Mouse (Mus musculus) stomach, embryonic 16.5 days (tissue): ENCODE measurements at regions not wholly inside any gene's neighbourhood (a gene's known extent, or its start where the extent isn't known, plus 50 kb on each side); places are given as distances from the start of the nearest gene placed in this dataset.
"Not testable (repeated sequence)": the region's sequence is repeated elsewhere in the genome, so short reads cannot be mapped to it uniquely, and the experiment has no call there.

Source experiments
- ATAC-seq: fragments of 200-750 bp; cut with Nextera tagmentation; 2 replicates; pipeline ENCODE4 v1.8.0; 2017; ENCODE audit warnings: moderate number of reproducible peaks, moderate TSS enrichment; ENCODE audit not compliant: insufficient read depth, low FRiP score
- H3K27ac ChIP-seq: fragments of 300-500 bp; sonication (generic); 2 replicates; pipeline ENCODE4 v1.5.1; 2014; ENCODE audit warnings: low read length
- H3K27me3 ChIP-seq: fragments of 300-500 bp; sonication (generic); 2 replicates; pipeline ENCODE4 v1.6.1; 2014; ENCODE audit warnings: low read length, control low read depth, mixed read lengths; ENCODE audit not compliant: control insufficient read depth, insufficient read depth
- H3K36me3 ChIP-seq: fragments of 300-500 bp; sonication (generic); 2 replicates; pipeline ENCODE4 v1.6.1; 2014; ENCODE audit warnings: low read length; ENCODE audit not compliant: control insufficient read depth, insufficient read depth
- H3K4me1 ChIP-seq: fragments of 300-500 bp; sonication (generic); 2 replicates; pipeline ENCODE4 v1.6.1; 2014; ENCODE audit warnings: low read length, control low read depth, mixed read lengths; ENCODE audit not compliant: control insufficient read depth, insufficient read depth
- H3K4me2 ChIP-seq: fragments of 300-500 bp; sonication (generic); 2 replicates; pipeline ENCODE4 v1.6.1; 2014; ENCODE audit warnings: low read depth, low read length, mixed read lengths
- H3K4me3 ChIP-seq: fragments of 300-500 bp; sonication (generic); replicated peaks from 2 replicates; pipeline ENCODE4 v1.5.1; 2014; ENCODE audit warnings: mild to moderate bottlenecking, low read length
- H3K9ac ChIP-seq: fragments of 300-500 bp; sonication (generic); 2 replicates; pipeline ENCODE4 v1.6.1; 2014; ENCODE audit warnings: low read length
- H3K9me3 ChIP-seq: fragments of 300-500 bp; sonication (generic); replicated peaks from 2 replicates; pipeline ENCODE4 v1.6.1; 2016; ENCODE audit warnings: low read length, control low read depth; ENCODE audit not compliant: control insufficient read depth
- WGBS: fragments of 180-500 bp; shearing (Covaris S2); extraction: QIAGEN DNeasy Blood & Tissue Kit; methylation state at CpG from one replicate; pipeline ENCODE4 v1.1.7; 2014; 5-methylcytosine and 5-hydroxymethylcytosine counted together

- no peak overlapping the region for H3K4me3 ChIP-seq
- no peaks in the 10 kb centered on the region for H3K9me3 ChIP-seq
- 53% methylated on average over 2 of the region's 2 CpGs for WGBS
- H3K36me3 ChIP-seq = no peaks in the 10 kb centered on the region
- H3K9ac ChIP-seq = no peak overlapping the region
- no peak for ATAC-seq
- H3K4me1 ChIP-seq = no peaks in the 10 kb centered on the region
- H3K4me2 ChIP-seq = no peak overlapping the region
- H3K27ac ChIP-seq = no peak overlapping the region
- H3K27me3 ChIP-seq = no peaks in the 10 kb centered on the region
These were observed 943.7 kb upstream of the Prmt6 start for GRCm38 (mm10) chr3:111194541-111194940.

- no peak for ATAC-seq
- H3K36me3 ChIP-seq = no peaks in the 10 kb centered on the region
- H3K27ac ChIP-seq = no peak overlapping the region
- H3K4me2 ChIP-seq = no peak overlapping the region
- no peak overlapping the region for H3K4me3 ChIP-seq
- no peaks in the 10 kb centered on the region for H3K27me3 ChIP-seq
- no peaks in the 10 kb centered on the region; the same call in 1 of the 2 replicates for H3K9me3 ChIP-seq
- no peaks in the 10 kb centered on the region for H3K4me1 ChIP-seq
- no peak overlapping the region for H3K9ac ChIP-seq
- WGBS = 87% methylated on average over 3 of the region's 3 CpGs
These were observed 915.9 kb upstream of the Prmt6 start for GRCm38 (mm10) chr3:111166698-111167097.

- H3K9me3 ChIP-seq, H3K27ac ChIP-seq, H3K4me3 ChIP-seq, H3K9ac ChIP-seq, H3K27me3 ChIP-seq, H3K36me3 ChIP-seq, H3K4me1 ChIP-seq, H3K4me2 ChIP-seq, ATAC-seq: not testable (repeated sequence)
- WGBS = 83% methylated on average over 1 of the region's 1 CpGs
These were observed 890.4 kb upstream of the Prmt6 start for GRCm38 (mm10) chr3:111141196-111141595.

- H3K4me1 ChIP-seq = no peaks in the 10 kb centered on the region
- 91% methylated on average over 7 of the region's 7 CpGs for WGBS
- no peaks in the 10 kb centered on the region for H3K9me3 ChIP-seq
- no peaks in the 10 kb centered on the region for H3K36me3 ChIP-seq
- H3K27ac ChIP-seq = no peak overlapping the region
- no peak overlapping the region for H3K9ac ChIP-seq
- ATAC-seq = no peak
- no peak overlapping the region for H3K4me3 ChIP-seq
- no peak overlapping the region for H3K4me2 ChIP-seq
- no peaks in the 10 kb centered on the region for H3K27me3 ChIP-seq
These were observed 858.2 kb upstream of the Prmt6 start for GRCm38 (mm10) chr3:111108982-111109381.

GRCm38 (mm10) chr3:111102646-111103045 is 851.8 kb upstream of the Prmt6 start:
- Histone ChIP-seq H3K27ac (no peak overlapping the region), H3K27me3 (no peaks in the 10 kb centered on the region), H3K4me2 (no peak overlapping the region), H3K36me3 (no peaks in the 10 kb centered on the region), H3K9ac (no peak overlapping the region), H3K4me1 (no peaks in the 10 kb centered on the region), H3K4me3 (no peak overlapping the region), H3K9me3 (no peaks in the 10 kb centered on the region)
- ATAC-seq = no peak
- 69% methylated on average over 1 of the region's 1 CpGs for WGBS

DNA sequence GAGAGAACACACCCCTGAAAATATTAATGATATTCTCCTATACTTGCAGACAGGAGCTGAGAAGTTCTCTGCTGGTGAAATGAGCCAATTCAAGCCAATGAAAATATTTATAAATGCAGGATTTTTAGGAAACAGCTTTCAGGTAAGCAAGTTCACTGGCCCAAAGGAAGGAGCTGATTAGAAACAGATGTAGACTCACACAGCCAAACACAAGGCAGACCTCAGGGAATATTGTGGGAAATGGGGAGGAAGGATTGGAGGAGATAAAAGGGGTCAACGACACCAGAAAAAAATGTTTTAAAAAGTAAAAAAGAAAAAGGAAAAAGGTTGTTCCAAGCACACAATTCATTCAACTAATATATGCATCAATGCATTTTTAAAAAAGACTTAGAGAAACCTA is 823.5 kb upstream of the Prmt6 start:
- no peak overlapping the region for H3K27ac ChIP-seq
- no peak overlapping the region for H3K9ac ChIP-seq
- H3K4me1 ChIP-seq = no peaks in the 10 kb centered on the region
- ATAC-seq = no peak
- no peaks in the 10 kb centered on the region for H3K9me3 ChIP-seq
- H3K27me3 ChIP-seq = no peaks in the 10 kb centered on the region
- H3K36me3 ChIP-seq = no peaks in the 10 kb centered on the region
- no peak overlapping the region for H3K4me2 ChIP-seq
- WGBS = 62% methylated on average over 1 of the region's 1 CpGs
- no peak overlapping the region for H3K4me3 ChIP-seq

GRCm38 (mm10) chr3:111070301-111070700 is 819.5 kb upstream of the Prmt6 start:
- Histone ChIP-seq H3K4me1 (no peaks in the 10 kb centered on the region), H3K4me2 (no peak overlapping the region), H3K9me3 (no peaks in the 10 kb centered on the region), H3K27ac (no peak overlapping the region), H3K36me3 (no peaks in the 10 kb centered on the region), H3K9ac (no peak overlapping the region), H3K27me3 (no peaks in the 10 kb centered on the region), H3K4me3 (no peak overlapping the region)
- ATAC-seq = no peak

DNA sequence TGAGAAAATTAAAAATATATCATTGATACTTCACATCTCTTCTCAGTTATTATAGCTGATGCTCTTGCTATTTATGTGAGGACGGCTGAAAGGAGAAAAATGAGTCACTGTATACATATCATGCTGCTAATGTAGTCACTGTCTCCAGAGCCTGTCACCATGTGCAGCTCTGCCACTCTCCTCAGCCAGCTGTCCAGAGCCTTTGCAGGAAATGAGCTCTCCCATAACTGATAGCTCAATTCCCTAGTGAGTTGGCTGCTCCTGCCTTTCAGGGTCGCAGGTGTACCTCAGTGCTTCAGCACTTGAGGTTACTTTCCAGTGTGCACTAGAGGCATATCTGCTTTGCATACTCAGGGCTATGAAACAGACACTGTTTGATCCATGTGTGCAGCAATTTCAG is 819.0 kb upstream of the Prmt6 start:
- no peaks in the 10 kb centered on the region for H3K9me3 ChIP-seq
- 51% methylated on average over 2 of the region's 2 CpGs for WGBS
- ATAC-seq = no peak

GRCm38 (mm10) chr3:111069156-111069555 is 818.4 kb upstream of the Prmt6 start:
- no peaks in the 10 kb centered on the region for H3K4me1 ChIP-seq
- WGBS = 17% methylated on average over 7 of the region's 7 CpGs
- no peak for ATAC-seq

More for the DNA sequence above, 819.0 kb upstream of the Prmt6 start:
- no peak overlapping the region for H3K4me3 ChIP-seq
- H3K27ac ChIP-seq = no peak overlapping the region
- no peaks in the 10 kb centered on the region for H3K27me3 ChIP-seq
- no peak overlapping the region for H3K9ac ChIP-seq
- H3K4me1 ChIP-seq = no peaks in the 10 kb centered on the region
- H3K4me2 ChIP-seq = no peak overlapping the region
- H3K36me3 ChIP-seq = no peaks in the 10 kb centered on the region

DNA sequence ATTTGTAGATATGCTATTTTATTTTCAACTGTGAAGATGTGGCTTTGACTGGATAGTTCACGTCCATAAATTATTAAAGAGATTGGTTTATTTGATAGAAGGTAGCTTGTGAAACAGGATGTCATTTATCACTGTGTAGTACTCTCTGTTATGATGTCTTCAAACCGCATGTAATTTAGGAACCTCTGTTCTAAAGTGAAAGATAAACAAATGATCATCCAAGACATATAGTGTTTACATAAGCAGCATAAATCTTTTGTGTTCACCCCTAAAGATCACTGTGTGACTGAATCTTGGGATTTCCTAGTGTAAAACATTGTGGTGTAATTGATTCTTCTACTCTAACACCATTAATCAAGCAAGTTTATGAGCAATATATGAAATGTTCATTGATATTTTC is 798.8 kb upstream of the Prmt6 start:
- H3K9ac ChIP-seq = no peak overlapping the region
- peak; percentile 37; the same call in 1 of the 2 replicates for ATAC-seq
- no peak overlapping the region for H3K4me3 ChIP-seq
- no peaks in the 10 kb centered on the region for H3K27me3 ChIP-seq
- no peaks in the 10 kb centered on the region for H3K36me3 ChIP-seq
- H3K4me2 ChIP-seq = no peak overlapping the region
- no peaks in the 10 kb centered on the region for H3K9me3 ChIP-seq
- H3K27ac ChIP-seq = no peak overlapping the region
- no peaks in the 10 kb centered on the region for H3K4me1 ChIP-seq
- 37% methylated on average over 2 of the region's 2 CpGs for WGBS

More at GRCm38 (mm10) chr3:111069156-111069555, 818.4 kb upstream of the Prmt6 start:
- no peak overlapping the region for H3K9ac ChIP-seq
- H3K27ac ChIP-seq = no peak overlapping the region
- no peak overlapping the region for H3K4me2 ChIP-seq
- H3K9me3 ChIP-seq = no peaks in the 10 kb centered on the region
- H3K4me3 ChIP-seq = no peak overlapping the region
- no peaks in the 10 kb centered on the region for H3K36me3 ChIP-seq
- H3K27me3 ChIP-seq = no peaks in the 10 kb centered on the region
